Mouse (Mus musculus) urinary bladder, adult 18-20 months (tissue): ENCODE measurements at regions not wholly inside any gene's neighbourhood (a gene's known extent, or its start where the extent isn't known, plus 50 kb on each side); places are given as distances from the start of the nearest gene placed in this dataset.

Experiments used
- DNase-seq, 2 experiments: peaks; one replicate each; pipeline ENCODE4 v3.0.0; 2022; ENCODE audit warnings: low spot score in 2 of 2, mixed read lengths in 2 of 2

DNA sequence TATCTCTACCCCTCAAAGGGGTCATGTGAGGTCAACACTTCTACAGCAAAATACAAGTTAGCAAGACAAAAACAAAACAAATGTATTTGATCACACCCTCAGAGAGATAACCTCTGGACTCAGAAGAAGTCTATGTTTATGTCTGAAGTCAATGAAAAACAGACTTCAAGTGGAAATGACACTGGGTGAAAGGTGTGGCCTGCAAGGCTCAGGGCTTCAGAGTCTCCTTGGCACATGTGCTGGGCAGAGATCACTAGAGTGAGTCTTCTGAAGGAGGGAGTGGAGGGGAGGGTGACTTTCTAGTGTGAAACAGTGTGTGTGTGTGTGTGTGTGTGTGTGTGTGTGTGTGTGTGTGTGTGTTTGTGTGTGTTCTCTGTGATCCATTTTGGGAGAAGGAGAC, 68.2 kb downstream of the Il12a start:
- DNase-seq = no peak

GRCm38 (mm10) chr3:68759375-68759774, 68.9 kb downstream of the Il12a start:
- no peak for DNase-seq

- DNase-seq = no peak
Measured at GRCm38 (mm10) chr3:68760806-68761205, 70.4 kb downstream of the Il12a start.

DNA sequence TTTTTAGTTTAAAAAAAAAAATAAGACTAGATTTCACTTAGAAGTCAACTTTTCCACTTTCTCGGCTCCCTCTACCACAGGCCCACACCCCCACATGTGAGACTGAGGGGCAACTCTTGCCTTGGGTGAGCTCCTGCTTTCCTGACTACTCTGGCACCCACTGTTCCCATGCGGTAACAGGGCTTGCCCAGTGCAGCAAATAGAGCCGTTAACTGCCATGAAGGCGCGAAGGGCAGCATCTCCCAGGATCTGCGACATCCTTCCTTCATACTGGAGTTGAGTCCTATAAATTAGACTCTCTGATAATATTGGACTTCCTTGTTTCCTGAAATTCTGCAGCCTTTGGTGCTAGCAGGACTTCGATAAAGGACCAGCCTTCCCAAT, 70.8 kb downstream of the Il12a start:
- DNase-seq = no peak

GRCm38 (mm10) chr3:68761626-68762331, 71.3 kb downstream of the Il12a start:
- no peak for DNase-seq

- DNase-seq = no peak
Measured at GRCm38 (mm10) chr3:68762988-68763387, 72.5 kb downstream of the Il12a start.

GRCm38 (mm10) chr3:68764336-68764735, 73.9 kb downstream of the Il12a start:
- no peak for DNase-seq

- DNase-seq = peak in 1 of 2 experiments; percentile 51
Measured at GRCm38 (mm10) chr3:68764917-68765598, 74.6 kb downstream of the Il12a start.

DNA sequence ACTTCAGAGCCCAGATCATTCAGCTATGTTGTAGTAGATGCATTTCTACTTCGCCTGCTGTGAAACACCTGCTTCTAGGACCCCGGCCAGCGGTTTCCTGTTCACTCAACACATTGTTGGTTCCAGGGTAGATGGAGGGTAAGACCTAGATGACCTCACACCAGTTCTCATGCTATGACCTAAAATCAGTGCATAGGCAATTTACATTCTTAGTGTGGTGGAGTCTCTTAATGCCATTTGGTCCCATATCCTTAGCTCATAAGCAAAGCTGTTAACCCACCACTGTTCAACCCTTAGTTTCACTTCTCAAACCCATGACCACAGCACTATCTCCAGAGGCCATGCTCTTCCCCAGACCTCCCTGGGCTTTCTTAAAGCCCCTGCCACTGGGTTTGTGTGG, 81.1 kb downstream of the Il12a start:
- no peak for DNase-seq

DNA sequence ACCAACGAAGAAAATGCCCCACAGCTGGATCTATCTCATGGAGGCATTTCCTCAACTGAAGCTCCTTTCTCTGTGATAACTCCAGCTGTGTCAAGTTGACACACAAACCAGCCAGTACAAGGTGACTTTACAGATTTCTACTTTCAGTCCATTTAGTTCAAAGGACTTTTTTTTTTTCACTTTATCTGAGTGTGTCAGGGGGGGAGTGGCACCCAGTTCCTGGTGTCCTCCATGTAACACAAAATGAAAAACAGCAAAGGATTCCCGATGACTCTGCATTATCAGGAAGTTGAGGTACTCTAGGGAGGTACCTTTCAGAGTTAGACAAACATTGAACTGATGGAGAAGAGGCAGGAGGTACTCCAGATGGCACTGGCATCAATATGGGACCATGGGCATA, 87.4 kb downstream of the Il12a start:
- no peak for DNase-seq

- no peak for DNase-seq
Measured at GRCm38 (mm10) chr3:68778354-68779040, 88.1 kb downstream of the Il12a start.

GRCm38 (mm10) chr3:68780843-68781242, 88.5 kb upstream of the 1110032F04Rik start:
- no peak for DNase-seq

DNA sequence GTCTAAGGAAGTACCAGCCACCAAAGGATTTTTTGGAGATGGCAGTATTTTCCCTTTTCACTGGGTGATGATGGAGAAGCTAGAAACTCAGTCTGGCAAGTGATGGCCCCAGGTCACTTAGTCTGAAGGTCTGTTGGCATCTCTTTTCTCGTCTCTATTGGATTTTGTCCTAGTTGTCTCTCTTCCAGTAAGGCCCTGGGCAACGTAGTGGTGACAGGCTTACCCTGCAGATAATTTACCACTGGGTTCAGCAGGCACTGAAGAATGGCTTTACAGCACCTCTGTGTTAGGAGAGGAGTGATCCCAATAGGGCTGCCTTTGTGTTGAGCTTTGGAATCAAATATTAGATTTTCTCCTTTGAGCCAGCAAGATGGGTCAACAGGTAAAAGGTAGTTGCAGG, 87.9 kb upstream of the 1110032F04Rik start:
- no peak for DNase-seq

GRCm38 (mm10) chr3:68782363-68782762, 87.0 kb upstream of the 1110032F04Rik start:
- DNase-seq = no peak

- DNase-seq = no peak
Measured at GRCm38 (mm10) chr3:68783666-68784416, 85.5 kb upstream of the 1110032F04Rik start.

- DNase-seq = no peak
Measured at GRCm38 (mm10) chr3:68786771-68787170, 82.6 kb upstream of the 1110032F04Rik start.

GRCm38 (mm10) chr3:68787385-68788175, 81.8 kb upstream of the 1110032F04Rik start:
- DNase-seq = no peak

DNA sequence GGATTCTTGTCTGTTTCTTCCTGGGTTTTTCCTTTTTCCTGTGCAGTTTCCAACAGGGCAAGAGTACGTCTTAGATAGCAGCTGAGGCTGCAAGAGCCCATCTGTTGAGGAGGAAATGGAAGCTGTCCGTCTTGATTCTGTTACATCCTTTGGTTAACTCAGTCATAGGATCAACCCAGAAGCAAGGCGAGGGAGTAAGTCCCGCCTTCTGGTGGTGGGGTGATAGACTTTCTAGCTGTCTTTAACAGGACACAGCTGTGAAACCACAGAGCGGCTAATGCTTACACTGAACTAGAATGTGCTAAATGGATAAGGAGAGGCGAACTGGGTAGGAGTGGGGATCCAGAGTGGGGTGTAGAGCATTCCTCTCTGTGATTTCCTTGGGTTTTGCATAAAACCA, 79.9 kb upstream of the 1110032F04Rik start:
- no peak for DNase-seq

DNA sequence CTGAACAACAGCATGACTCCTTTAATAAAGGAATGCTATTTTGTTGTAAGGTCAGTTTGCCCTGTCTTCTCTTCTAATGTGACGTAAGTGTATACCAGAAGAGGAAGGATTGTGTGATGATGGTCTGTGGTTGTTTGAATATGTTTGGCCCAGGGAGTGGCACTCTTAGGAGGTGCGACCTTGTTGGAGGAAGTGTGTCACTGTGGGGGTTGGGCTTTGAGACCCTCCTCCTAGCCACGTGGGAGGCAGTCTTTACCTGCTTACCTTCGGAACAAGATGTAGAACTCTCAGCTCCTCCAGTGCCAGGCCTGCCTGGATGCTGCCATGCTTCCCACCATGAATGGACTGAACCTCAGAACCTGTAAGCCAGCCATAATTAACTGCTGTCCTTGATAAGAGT, 78.9 kb upstream of the 1110032F04Rik start:
- no peak for DNase-seq

DNA sequence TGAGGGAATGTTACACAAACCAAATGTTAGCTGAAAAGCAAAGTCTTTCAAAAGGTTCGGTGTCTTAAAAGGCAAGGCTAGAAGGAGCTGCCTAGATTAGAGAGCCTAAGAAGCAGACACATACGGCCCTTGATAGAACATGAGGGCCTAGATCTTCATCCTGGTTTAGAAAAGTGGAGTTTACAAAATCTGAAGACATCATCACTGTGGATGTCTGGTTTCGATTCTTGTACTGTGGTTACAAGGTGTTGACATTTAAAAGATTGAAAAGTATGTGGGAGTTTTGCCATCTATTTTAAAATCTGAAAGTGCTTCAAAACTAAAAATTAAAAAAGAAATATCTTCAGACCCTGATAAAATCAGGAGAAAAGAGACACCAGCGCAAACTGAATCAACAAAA, 76.5 kb upstream of the 1110032F04Rik start:
- DNase-seq = no peak

DNA sequence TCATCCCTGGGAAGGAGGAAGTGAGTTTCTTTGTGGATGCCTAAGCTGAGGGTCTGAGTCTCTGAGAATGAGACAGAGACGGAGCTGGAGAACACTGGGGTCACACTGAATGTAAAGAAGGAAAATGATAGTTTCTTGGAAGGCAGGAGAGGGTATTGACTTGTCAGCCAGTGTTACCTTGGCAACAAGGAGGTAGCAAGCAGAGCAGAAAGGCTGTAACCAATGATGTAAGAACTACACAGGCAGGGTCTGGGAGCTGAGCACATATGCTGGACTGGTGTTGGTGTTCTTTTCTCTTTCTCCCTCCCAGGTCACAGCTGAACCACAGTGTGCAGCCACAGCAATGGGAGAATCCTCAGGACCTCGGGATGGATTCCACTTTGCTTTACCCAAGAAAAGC, 75.5 kb upstream of the 1110032F04Rik start:
- DNase-seq = no peak
